Mouse (Mus musculus) embryonic stem cell, embryonic (primary cell): ENCODE results near the gene Ttc9c.

ENCODE experiments used
- CTCF ChIA-PET, 4 experiments: fragments of 300-600 bp in 2 of 4; fragments of 350-600 bp in 2 of 4; sonication (Branson Sonifier 250); formaldehyde crosslinking; loops; one replicate each; lab custom pipeline; 2022; ENCODE audit warnings: inconsistent platforms in 2 of 4; lab: Charles Lee
- POLR2A ChIA-PET, 4 experiments: fragments of 300-600 bp in 2 of 4; fragments of 350-600 bp in 2 of 4; sonication (Branson Sonifier 250); formaldehyde crosslinking; loops; one replicate each; lab custom pipeline; 2022; ENCODE audit warnings: antibody characterized with exemption in 4 of 4, inconsistent platforms in 1 of 4; lab: Charles Lee

Gene Ttc9c

DNA sequence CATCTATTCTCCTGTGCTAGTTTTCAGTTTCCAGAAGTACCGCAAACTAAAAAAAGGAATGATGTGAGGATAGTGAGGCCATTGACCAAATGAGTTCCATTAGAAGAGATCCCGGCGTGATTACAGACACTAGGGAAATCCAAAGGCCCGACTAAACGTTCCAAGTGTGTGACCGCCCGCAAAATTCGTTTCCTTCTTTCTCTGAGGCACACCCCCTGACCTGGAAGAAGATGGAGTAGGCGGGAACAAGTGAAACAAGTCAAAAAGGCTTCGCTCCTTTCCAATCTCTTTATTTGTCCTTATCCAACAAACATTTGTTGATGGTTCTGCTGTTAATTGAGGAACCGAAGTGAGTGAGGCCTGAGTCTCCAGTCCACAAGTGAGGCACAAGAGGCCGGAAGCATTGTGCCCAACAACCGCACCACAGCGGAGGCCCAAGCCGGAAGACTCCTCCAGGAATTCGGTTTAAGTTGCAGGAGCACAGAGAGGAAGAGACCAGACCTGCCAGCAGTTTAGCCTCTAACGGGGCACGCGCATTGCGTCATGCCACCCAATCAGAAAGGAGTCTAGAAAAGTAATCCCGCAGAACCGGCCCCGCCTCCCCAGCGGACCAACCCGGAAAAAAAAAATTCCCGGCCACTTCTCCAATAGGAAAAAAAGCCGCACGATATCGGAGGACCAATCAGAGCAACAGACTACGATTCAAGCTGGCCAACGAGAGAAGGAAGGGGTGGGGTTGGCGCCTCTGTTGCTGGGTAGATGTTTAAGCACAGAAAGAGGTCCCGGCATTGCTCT, at the start of gene Ttc9c:
Gene Ttc9c, minus strand, starts transcription at position 533 of the 795 bp plus-strand sequence.
- POLR2A ChIA-PET: interaction anchor here (0.6 to 21.0 kb wide), 137 partner anchors 9 to 1448 kb away, joined by 3 to 271 read pairs (median 5); partner anchors contain the start of genes Eef1g (in 4 of the 4), Taf6l (in 4 of the 4), 1810009A15Rik (in 3 of the 4) and AC129217.1 (in 3 of the 4)
- CTCF ChIA-PET: interaction anchor here in 2 of 4 experiments (0.9 to 1.6 kb wide), 6 partner anchors 9 to 106 kb away, joined by 3 to 6 read pairs (median 4); partner anchors contain the start of genes Taf6l (in 1 of the 2) and Zbtb3 (in 1 of the 2)

DNA sequence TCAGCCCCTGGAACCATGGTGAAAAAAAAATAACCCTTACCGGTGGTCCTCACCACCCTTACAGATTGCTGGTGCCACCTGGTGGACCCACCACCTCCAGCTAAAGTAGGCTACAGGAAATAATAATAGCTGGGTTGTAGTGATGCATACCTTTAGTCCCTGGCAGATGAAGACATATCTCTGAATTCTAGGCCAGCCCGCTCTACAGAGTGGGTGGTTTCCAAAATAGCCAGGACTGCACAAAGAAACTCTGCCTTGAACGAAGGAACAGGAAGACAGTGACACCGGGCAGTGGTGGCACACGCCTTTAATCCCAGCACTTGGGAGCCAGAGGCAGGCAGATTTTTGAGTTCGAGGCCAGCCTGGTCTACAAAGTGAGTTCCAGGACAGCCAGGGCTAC, 45.1 kb upstream of the Ttc9c start:
- CTCF ChIA-PET: interaction anchor here in 1 of 4 experiments (0.9 kb wide), 1 partner anchor 242 kb away, joined by 3 read pairs; no protein-coding TSS in a partner anchor

DNA sequence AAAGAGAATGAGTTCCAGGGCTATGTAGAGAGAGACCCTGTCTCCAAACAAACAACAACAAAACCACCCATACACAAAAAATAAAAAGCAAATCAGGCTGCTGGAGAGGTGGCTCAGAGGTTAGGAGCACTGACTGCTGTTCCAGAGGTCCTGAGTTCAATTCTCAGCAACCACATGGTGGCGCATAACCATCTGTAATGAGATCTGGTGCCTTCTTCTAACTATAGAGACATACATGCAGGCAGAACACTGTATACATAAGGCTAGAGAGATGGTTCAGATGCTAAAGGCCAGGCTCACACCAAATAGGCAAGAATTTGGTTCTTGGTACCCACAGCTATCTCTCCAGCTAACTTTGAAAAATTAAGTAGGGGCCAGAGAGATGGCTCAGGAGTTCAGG, 39.9 kb upstream of the Ttc9c start:
- CTCF ChIA-PET: interaction anchor here (0.6 to 2.6 kb wide), 12 partner anchors 10 to 251 kb away, joined by 3 to 14 read pairs (median 6); partner anchors contain the start of genes Uqcc3 (in 1 of the 4) and Zbtb3 (in 1 of the 4)
- POLR2A ChIA-PET: interaction anchor here in 3 of 4 experiments (0.6 to 4.3 kb wide), 21 partner anchors 10 to 610 kb away, joined by 3 to 43 read pairs (median 3); partner anchors contain the start of genes 1810009A15Rik (in 3 of the 3), Gm49416 (in 3 of the 3), Ubxn1 (in 2 of the 3) and Ganab (in 1 of the 3)

More for the DNA sequence above, 45.1 kb upstream of the Ttc9c start:
- POLR2A ChIA-PET: interaction anchor here in 1 of 4 experiments (1.0 kb wide), 1 partner anchor 14 kb away, joined by 3 read pairs; no protein-coding TSS in a partner anchor

DNA sequence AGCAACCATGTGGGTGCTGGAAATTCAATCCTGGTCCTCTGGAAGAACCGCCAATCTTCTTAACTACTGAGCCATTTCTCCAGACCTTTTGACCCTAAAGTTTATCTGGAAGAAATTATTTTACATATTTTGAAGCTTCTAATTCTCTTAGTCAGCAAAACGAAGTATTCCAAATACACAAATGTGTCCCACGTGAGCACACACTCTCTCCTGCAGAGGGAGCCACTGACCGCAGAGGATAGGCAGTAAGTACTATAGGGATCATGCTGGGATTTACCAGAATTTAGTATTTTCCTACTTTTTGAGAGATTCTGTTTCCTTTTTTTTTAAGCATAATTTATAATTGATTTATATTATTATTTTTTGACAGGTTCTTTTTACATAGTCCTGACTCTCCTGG, 38.6 kb upstream of the Ttc9c start:
- ChIA-PET POLR2A (interaction anchor here in 3 of 4 experiments (0.7 to 4.3 kb wide), 11 partner anchors 12 to 252 kb away, joined by 3 to 43 read pairs (median 5); partner anchors contain the start of genes 1810009A15Rik (in 1 of the 3), Eef1g (in 1 of the 3), Ganab (in 1 of the 3) and Gm49416 (in 1 of the 3)), CTCF (interaction anchor here (0.6 to 2.6 kb wide), 17 partner anchors 9 to 254 kb away, joined by 3 to 14 read pairs (median 3); partner anchors contain the start of genes Ubxn1 (in 2 of the 4), Gng3 (in 1 of the 4) and Zbtb3 (in 1 of the 4))

DNA sequence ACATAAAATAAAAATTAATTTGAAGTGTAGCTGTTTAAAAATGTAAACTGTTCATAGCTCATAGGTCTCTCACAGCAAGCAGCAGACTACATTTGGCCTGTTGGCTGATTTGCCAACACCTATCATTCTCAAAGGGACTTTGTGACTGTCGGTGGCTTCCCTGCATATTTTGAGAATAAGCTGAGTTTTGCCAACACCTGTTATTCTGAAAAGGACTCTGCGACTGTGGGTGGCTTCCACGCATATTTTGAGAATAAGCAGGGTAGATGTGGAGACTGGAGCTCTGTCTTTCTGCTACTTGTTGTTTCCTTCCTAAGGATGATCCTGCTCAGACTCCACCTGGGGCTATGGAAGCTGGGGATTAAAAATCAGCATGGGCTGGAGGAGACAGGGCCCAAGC, 34.0 kb upstream of the Ttc9c start:
- ChIA-PET CTCF (interaction anchor here in 2 of 4 experiments (0.6 to 2.6 kb wide), 5 partner anchors 63 to 206 kb away, joined by 3 to 8 read pairs (median 3); partner anchors contain the start of gene Ahnak (in 1 of the 2)), POLR2A (interaction anchor here (0.7 to 4.1 kb wide), 40 partner anchors 9 to 256 kb away, joined by 3 to 39 read pairs (median 5); partner anchors contain the start of genes 1810009A15Rik (in 3 of the 4), Gm49416 (in 3 of the 4), Gng3 (in 2 of the 4) and Uqcc3 (in 2 of the 4))

DNA sequence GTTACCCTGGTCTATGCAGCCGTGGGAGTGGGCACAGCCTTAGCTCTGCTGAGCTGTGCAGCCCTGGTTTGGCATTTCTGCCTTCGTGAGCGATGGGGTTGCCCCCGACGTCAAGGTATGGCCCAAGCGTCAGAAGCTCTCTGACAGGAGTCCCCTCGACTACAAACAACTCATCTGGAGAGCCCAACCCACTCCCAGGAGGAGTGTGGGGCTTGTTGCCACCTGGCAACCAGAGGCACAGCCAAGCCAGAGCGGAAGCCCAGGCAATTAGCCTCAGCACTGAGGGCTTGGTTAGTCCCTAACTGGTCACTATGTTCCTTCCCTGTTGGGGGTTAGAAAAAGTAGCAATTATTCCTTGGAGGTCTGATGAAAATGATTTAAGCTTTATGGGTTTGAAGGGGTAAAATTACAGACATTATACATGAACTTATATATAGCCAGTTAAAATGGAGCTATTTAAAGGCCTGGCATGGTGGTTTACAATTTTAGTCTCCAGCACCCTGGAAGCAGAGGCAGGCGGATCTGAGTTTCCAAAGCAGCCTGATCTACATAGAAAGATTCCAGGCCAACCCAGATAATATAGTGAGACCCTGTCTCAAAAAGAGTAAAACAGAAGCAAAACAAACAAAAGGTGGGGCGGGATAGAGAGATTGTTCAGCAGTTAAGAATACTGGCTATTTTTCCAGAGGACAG, 33.2 kb upstream of the Ttc9c start:
- ChIA-PET CTCF (interaction anchor here in 2 of 4 experiments (0.6 to 2.6 kb wide), 15 partner anchors 8 to 238 kb away, joined by 3 to 8 read pairs (median 4); partner anchors contain the start of genes Gng3 (in 2 of the 2), Ahnak (in 1 of the 2) and Eef1g (in 1 of the 2)), POLR2A (interaction anchor here (0.7 to 4.1 kb wide), 75 partner anchors 9 to 257 kb away, joined by 3 to 39 read pairs (median 4); partner anchors contain the start of genes 1810009A15Rik (in 4 of the 4), Gm49416 (in 4 of the 4), Gng3 (in 3 of the 4) and Ubxn1 (in 3 of the 4))

DNA sequence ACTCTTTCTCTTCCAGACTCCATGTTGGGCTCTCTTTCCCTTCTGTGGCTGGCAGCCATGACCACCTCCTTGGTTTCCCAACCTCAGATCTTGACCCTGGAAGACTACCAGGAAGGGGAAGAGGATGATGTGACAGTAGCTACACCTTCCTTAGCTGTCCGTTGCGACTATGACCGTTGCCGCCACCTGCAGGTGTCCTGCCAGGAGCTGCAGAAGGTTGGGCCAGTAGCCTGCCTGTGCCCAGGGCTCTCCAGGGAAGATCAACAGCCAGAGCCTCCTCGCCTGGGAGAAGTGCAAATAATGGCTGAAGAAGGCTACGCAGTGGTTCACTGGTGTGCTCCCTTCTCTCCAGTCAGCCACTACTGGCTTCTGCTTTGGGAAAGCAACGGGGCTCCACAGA, 32.5 kb upstream of the Ttc9c start:
- POLR2A ChIA-PET: interaction anchor here (0.6 to 4.1 kb wide), 57 partner anchors 8 to 258 kb away, joined by 3 to 39 read pairs (median 5); partner anchors contain the start of genes 1810009A15Rik (in 4 of the 4), Gm49416 (in 4 of the 4), Gng3 (in 3 of the 4) and Ubxn1 (in 3 of the 4)
- CTCF ChIA-PET: interaction anchor here in 2 of 4 experiments (0.8 to 2.6 kb wide), 13 partner anchors 9 to 239 kb away, joined by 3 to 8 read pairs (median 3); partner anchors contain the start of genes Gng3 (in 2 of the 2) and Eef1g (in 1 of the 2)

DNA sequence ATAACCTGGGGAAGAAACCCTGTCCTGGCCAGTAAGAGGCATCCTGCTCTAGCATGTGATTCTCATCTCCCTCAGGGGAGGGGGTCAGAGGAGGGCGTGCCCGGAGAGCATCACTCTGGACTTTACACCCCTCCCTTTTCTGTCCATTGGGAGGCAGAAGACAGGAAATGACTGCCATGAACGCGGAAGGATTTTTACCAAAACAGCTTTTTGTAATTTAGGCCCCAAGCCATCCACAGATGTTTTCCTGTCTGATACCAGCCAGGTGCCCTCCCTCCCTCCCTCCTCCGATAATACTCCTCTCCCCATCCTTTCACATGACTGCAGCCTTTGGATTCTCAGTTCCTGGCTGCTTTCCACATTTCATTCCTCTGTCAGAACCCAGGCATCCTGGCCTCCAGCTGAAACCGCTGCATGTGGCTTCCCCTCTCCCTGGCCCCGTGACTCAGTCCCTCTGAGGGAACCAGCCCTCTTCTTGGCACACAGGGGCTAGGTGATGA, 31.3 kb upstream of the Ttc9c start, which contains the start of gene Lrrn4cl:
Gene Lrrn4cl, plus strand, starts transcription at position 367 of the 500 bp plus-strand sequence.
- ChIA-PET POLR2A (interaction anchor here (0.6 to 7.4 kb wide), 38 partner anchors 11 to 232 kb away, joined by 3 to 74 read pairs (median 4); partner anchors contain the start of genes Gng3 (in 4 of the 4), 1810009A15Rik (in 3 of the 4), Gm49416 (in 3 of the 4) and Slc3a2 (in 2 of the 4)), CTCF (interaction anchor here in 3 of 4 experiments (0.6 to 2.0 kb wide), 4 partner anchors 8 to 232 kb away, joined by 3 to 9 read pairs (median 4); partner anchors contain the start of gene Gng3 (in 1 of the 3))

DNA sequence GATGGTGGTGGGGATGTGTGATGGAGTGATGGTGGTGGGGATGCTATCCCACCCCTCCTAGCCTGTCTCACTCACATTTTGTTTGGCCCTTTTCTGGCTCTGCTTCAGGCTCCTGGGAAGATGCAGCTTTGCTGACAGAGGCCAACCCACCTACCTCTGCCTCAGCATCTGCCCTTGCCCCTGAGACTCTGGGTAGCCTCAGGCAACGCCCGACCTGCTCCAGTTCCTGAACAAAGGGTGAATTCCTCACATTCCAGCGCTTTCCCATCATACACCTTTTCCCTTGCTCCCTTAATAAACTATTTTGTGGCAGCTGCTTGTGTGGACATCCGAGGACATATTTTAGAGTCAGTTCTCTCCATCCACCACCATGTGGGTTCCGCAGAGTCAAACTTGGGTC, 29.2 kb upstream of the Ttc9c start:
- ChIA-PET CTCF (interaction anchor here in 2 of 4 experiments (1.0 to 2.0 kb wide), 3 partner anchors 9 to 13 kb away, joined by 3 to 9 read pairs (median 4); no protein-coding TSS in a partner anchor), POLR2A (interaction anchor here in 2 of 4 experiments (0.6 to 7.4 kb wide), 19 partner anchors 9 to 147 kb away, joined by 3 to 74 read pairs (median 3); partner anchors contain the start of genes Gng3 (in 2 of the 2), Ttc9c (in 2 of the 2), Uqcc3 (in 2 of the 2) and 1810009A15Rik (in 1 of the 2))

DNA sequence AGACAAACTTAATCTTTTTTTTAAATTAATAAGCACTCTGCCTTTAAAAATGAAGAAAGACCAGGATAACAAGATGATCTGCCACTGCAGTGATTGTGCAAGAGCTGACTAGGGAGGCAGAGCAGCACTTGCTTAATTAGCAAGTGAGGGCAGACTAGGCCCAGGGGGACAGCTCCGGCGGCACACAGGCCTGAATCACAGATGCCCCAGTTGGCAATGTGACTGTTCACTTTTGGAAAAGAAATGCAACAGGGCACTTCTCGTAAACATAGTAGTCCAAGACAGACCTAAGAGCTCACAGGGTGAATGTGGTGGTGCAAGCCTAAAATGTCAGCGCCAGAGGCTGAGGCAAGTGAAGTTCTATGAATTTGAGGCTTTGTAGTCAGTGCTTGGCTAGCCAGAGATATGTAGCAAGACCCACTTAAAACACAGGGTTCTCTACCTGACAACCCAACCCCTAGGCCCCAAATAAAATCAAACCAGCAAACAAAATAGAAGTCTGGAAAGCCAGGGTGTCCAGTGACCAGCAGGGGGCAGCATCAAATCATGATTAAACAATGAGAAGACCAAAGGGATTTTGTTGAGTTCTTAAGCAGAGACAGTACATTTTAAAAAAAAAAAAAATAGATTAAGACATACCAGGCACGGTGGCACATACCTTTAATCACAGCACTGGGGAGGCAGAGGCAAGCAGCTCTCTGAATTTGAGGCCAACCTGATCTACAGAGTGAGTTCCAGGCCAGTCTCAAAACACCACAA, 25.4 kb upstream of the Ttc9c start:
- POLR2A ChIA-PET: interaction anchor here in 2 of 4 experiments (0.6 to 7.4 kb wide), 18 partner anchors 9 to 140 kb away, joined by 3 to 74 read pairs (median 4); partner anchors contain the start of genes 1810009A15Rik (in 2 of the 2), Gm49416 (in 2 of the 2), Slc3a2 (in 2 of the 2) and Eef1g (in 1 of the 2)
- CTCF ChIA-PET: interaction anchor here in 3 of 4 experiments (0.6 to 1.4 kb wide), 5 partner anchors 32 to 265 kb away, joined by 3 to 5 read pairs (median 4); no protein-coding TSS in a partner anchor

DNA sequence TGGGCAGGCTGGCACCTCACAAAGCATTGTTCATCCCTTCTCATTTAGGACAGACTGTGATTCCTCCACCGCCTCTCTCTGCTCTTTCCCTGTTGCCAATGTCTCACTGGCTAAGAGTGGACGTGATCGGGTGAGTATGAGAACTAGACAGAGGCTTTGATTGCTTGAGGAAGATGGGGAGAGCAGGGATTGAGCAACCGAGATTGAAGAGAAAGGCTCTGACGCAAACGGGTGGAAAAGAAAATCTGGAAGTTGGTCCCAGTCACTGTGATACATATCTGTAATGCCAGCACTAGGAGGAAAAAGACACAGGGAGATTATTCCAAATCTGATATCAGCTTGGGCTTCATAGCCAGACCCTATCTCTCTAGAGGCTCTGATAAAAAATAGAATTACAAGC, 23.8 kb upstream of the Ttc9c start:
- CTCF ChIA-PET: no interaction called here
- POLR2A ChIA-PET: interaction anchor here in 2 of 4 experiments (1.1 to 2.3 kb wide), 6 partner anchors 9 to 120 kb away, joined by 3 to 6 read pairs (median 4); partner anchors contain the start of genes Slc3a2 (in 1 of the 2) and Taf6l (in 1 of the 2)

DNA sequence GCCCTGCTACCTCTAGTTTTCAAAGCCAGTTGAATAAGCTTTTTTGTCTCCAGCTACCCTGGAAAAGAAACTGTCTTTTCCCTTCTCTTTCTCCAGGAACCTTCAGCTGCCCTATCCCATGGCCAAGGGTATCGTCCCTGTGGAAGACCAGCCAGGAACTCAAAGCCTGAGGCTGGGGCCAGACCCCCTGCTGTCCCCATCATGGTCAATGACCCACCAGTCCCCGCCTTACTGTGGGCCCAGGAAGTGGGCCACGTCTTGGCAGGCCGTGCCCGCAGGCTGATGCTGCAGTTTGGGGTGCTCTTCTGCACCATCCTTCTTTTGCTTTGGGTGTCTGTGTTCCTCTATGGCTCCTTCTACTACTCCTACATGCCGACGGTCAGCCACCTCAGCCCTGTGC, 21.9 kb upstream of the Ttc9c start:
- POLR2A ChIA-PET: interaction anchor here in 2 of 4 experiments (0.8 to 3.6 kb wide), 6 partner anchors 8 to 150 kb away, joined by 3 to 42 read pairs (median 20); partner anchors contain the start of genes 1810009A15Rik (in 1 of the 2), Ahnak (in 1 of the 2), Gm49416 (in 1 of the 2) and Lrrn4cl (in 1 of the 2)
- CTCF ChIA-PET: no interaction called here

DNA sequence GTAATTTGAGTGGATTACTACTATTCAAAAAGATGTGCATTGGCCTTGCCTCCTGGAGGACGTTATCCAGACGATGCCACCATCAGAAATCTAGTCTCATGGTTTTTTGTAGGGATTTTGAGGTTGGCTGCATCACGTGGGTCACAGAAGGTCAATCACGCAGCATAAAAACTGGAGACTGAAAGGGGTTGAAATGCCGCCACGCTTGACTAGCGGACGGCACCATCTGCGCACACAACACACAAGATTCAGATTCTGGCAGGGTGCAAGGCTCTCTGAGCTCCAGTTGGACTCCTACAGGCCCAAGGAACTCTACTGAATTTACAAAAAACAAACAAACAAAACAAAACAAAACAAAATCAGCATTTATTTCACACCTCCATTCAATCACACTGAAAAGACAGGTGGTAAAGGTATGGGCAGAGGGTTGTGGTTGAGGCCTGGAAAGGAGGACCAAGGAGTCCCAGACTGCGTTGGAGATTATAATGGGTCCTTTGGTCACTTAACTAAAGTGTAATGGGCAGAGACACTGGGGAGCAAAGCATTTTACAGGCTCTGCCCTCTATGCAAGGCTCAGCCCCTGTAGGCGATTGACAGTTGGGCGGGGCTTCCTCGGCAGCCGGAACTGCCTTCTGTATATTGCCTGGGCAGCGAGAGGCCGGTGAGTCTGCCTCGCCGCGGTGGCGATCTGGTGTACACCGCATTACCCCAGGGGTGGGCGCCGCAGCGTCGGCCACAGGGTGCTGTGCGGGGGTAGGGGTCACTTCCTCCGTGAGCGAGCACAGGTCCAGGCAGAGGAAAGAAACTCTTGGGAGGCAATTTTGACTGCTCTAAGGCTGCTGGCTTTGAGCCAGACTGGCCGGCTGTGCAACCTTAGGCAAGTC, 21.0 kb upstream of the Ttc9c start:
- POLR2A ChIA-PET: interaction anchor here (0.6 to 3.6 kb wide), 88 partner anchors 9 to 1423 kb away, joined by 3 to 75 read pairs (median 8); partner anchors contain the start of genes B3gat3 (in 3 of the 4), Hnrnpul2 (in 3 of the 4), Lrrn4cl (in 3 of the 4) and Polr2g (in 3 of the 4)
- CTCF ChIA-PET: interaction anchor here in 2 of 4 experiments (1.3 to 1.7 kb wide), 4 partner anchors 10 to 121 kb away, joined by 3 to 8 read pairs (median 4); partner anchors contain the start of gene Lrrn4cl (in 1 of the 2)
